Mouse (Mus musculus): ENCODE data around the gene Vmn1r87. TPM values are rescaled to one million over a fixed set of nuclear protein-coding genes. Genes with fewer than 3 reads are reported as not detected.

The Vmn1r87 gene
- polyA plus RNA-seq, 1 experiment from 2014 or later: not detected

Other genes starting within 250 kb of the Vmn1r87 start
- 12.7 TPM in 2 replicates for gene Zscan22, start 242.3 kb downstream of the Vmn1r87 start, polyA plus RNA-seq (2014; fragmentation: Nextera tagmentation; extraction: Ambion mirVana)
- gene Rps5, start 217.9 kb downstream of the Vmn1r87 start, polyA plus RNA-seq (2014; fragmentation: Nextera tagmentation; extraction: Ambion mirVana): 660 and 762 TPM in 2 replicates
- 0.30 and 0.45 TPM in 2 replicates for gene Rnf225, start 212.7 kb downstream of the Vmn1r87 start, polyA plus RNA-seq (2014; fragmentation: Nextera tagmentation; extraction: Ambion mirVana)
- 6.1 and 6.3 TPM in 2 replicates for gene Zfp324, start 174.3 kb downstream of the Vmn1r87 start, polyA plus RNA-seq (2014; fragmentation: Nextera tagmentation; extraction: Ambion mirVana)
- gene Zfp446, start 162.3 kb downstream of the Vmn1r87 start, polyA plus RNA-seq (2014; fragmentation: Nextera tagmentation; extraction: Ambion mirVana): 4.4 and 5.2 TPM in 2 replicates
- gene Slc27a5, start 142.0 kb downstream of the Vmn1r87 start, polyA plus RNA-seq (2014; fragmentation: Nextera tagmentation; extraction: Ambion mirVana): 0.08 TPM in 1 of 2 replicates, not detected in the other
- 210 and 224 TPM in 2 replicates for gene Trim28, start 141.0 kb downstream of the Vmn1r87 start, polyA plus RNA-seq (2014; fragmentation: Nextera tagmentation; extraction: Ambion mirVana)
- gene Zbtb45, start 130.1 kb downstream of the Vmn1r87 start, polyA plus RNA-seq (2014; fragmentation: Nextera tagmentation; extraction: Ambion mirVana): 12.8 and 17.2 TPM in 2 replicates
- 153 and 165 TPM in 2 replicates for gene Chmp2a, start 105.3 kb downstream of the Vmn1r87 start, polyA plus RNA-seq (2014; fragmentation: Nextera tagmentation; extraction: Ambion mirVana)
- 151 and 180 TPM in 2 replicates for gene Ube2m, start 101.9 kb downstream of the Vmn1r87 start, polyA plus RNA-seq (2014; fragmentation: Nextera tagmentation; extraction: Ambion mirVana)
- 1.4 and 1.8 TPM in 2 replicates for gene Mzf1, start 85.4 kb downstream of the Vmn1r87 start, polyA plus RNA-seq (2014; fragmentation: Nextera tagmentation; extraction: Ambion mirVana)
- not detected in 2 replicates for gene Vmn1r85, start 45.0 kb downstream of the Vmn1r87 start, polyA plus RNA-seq (2014; fragmentation: Nextera tagmentation; extraction: Ambion mirVana)
- gene Vmn1r86, start 20.2 kb downstream of the Vmn1r87 start, polyA plus RNA-seq (2014; fragmentation: Nextera tagmentation; extraction: Ambion mirVana): not detected in 2 replicates
- not detected in 2 replicates for gene Vmn1r88, start 19.4 kb upstream of the Vmn1r87 start, polyA plus RNA-seq (2014; fragmentation: Nextera tagmentation; extraction: Ambion mirVana)
- not detected in 2 replicates for gene Vmn1r89, start 72.9 kb upstream of the Vmn1r87 start, polyA plus RNA-seq (2014; fragmentation: Nextera tagmentation; extraction: Ambion mirVana)
- gene Lig1, start 137.1 kb upstream of the Vmn1r87 start, polyA plus RNA-seq (2014; fragmentation: Nextera tagmentation; extraction: Ambion mirVana): 53.4 and 57.5 TPM in 2 replicates
- gene Zswim9, start 138.6 kb upstream of the Vmn1r87 start, polyA plus RNA-seq (2014; fragmentation: Nextera tagmentation; extraction: Ambion mirVana): 3.3 and 4.2 TPM in 2 replicates
- 0.38 and 0.55 TPM in 2 replicates for gene Pla2g4c, start 184.5 kb upstream of the Vmn1r87 start, polyA plus RNA-seq (2014; fragmentation: Nextera tagmentation; extraction: Ambion mirVana)